Mouse (Mus musculus): ENCODE data around the gene Eif4e1b.

The Eif4e1b gene

DNA sequence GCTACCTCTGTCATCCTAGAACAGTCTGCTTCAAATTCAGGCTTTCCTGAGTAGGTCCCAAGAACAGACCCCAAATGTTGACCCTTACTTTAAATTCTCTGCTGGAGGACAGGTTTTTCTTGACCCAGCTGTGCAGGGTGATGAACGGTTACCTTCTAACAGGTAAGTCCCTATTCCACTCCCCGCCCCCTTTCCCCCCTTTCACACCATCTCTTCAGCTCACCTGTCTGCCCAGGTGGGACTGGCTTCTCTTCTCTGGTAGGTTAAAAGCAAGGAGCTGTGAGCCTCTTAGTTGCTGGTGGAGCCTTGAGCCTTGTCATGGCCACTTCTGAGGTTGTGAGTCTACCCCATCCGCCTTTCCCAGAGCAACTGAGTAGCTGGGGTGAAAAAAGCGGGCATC, at the start of gene Eif4e1b:
TSS of gene Eif4e1b (plus strand) at position 301 of the 400 bp plus-strand sequence.
- DNase-seq = no peak

DNA sequence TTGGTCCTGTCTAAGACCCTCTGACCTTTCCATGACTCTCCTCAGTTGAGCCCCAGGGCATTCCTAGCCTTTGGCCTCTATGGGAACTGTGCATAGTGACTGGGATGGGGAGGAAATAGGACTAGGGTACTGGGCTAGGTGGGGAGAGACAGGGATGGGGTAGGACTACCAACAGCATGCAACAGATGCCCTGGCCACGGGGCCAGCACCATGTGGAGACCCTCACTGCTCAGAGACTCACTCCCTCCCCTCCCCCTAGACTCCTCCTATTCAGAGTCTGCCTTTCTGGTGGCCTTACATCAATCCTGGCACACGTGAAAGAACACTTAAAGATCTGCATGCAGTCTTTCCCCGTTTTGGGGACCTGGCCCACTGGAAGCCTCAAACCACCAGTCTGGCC, 46.9 kb upstream of the Eif4e1b start:
- DNase-seq = no peak

- peak; percentile 54 for DNase-seq
Measured at GRCm38 (mm10) chr13:54737488-54738212, 46.1 kb upstream of the Eif4e1b start.

DNA sequence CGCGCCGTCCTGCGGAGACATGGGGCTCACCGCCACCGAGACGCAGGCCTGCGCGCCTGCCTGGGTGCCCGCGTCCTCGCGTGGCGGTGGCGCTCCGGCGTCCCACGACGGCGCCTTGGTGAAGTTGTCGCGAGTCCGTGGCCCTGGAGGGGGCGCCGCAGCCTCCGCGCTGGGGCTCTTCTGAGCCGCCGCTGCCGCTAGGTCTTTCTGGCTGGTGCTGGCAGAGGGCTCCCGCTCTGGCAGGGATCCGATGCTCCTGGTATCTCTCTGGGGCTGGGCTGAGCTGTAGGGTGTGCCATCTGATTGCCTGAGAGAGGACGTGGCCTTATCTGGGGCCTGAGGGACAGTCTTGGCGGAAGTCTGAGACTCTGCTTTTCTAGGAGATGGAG, 45.6 kb upstream of the Eif4e1b start:
- DNase-seq = no peak

DNA sequence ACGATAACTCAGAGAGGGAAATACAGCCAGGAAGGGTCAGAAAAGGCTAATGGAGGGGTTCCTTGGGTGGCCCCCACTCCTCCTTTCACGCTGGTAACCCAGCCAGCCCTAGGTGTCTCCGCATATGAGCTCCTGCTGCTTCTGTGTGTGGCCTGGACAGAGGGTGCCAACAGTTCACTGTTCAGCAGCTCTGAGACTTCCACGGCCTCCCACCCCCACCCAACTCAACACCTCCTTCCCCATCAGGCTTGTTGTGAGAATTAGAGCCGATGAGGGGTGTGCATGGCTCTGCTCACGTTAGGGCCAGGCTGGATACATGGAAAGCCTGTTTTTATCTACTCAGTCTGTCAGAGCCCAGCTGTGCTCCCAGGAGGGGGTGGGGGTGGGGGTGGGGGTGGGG, 37.7 kb upstream of the Eif4e1b start:
- no peak for DNase-seq

DNA sequence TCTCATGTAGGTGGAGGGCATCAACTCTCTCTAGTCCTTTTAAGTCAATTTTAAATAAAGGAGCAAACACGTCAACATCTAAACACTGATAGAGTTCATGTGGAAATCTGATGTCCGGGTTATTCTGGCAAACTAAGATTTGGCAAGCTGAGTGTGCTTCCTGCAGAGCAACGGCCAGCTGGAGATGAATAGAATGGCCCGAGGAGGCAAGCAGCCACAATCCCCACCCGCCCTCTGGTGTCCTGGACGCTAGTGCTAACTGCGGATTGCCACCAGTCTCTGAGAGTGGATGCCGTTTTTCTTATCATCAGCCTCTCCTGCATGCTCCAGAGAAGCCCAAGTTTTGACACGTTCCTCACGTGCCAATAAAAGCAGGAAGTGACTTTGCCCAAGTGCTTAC, 36.9 kb upstream of the Eif4e1b start:
- DNase-seq = no peak

DNA sequence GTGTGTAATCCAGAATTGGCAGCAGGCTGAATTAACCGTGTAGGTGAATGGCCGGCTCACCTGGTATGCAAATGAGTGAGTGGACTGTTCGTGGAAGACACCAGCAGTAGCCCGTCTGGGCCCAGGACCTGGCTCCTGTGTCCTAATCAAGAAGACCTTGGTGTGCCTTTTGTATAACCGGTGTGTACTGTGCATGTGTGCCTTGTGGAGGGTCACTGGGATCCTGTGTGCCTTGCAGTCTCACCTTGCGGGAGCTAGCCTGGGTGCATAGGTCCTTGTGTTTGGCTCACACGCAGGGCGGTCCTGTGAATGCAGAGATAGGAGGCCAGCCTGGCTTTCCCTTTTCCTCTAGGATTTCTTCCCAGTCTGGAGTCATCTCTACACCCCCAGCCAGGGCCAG, 35.6 kb upstream of the Eif4e1b start:
- DNase-seq = no peak

- no peak for DNase-seq
Measured at GRCm38 (mm10) chr13:54748721-54749060, 35.1 kb upstream of the Eif4e1b start.

DNA sequence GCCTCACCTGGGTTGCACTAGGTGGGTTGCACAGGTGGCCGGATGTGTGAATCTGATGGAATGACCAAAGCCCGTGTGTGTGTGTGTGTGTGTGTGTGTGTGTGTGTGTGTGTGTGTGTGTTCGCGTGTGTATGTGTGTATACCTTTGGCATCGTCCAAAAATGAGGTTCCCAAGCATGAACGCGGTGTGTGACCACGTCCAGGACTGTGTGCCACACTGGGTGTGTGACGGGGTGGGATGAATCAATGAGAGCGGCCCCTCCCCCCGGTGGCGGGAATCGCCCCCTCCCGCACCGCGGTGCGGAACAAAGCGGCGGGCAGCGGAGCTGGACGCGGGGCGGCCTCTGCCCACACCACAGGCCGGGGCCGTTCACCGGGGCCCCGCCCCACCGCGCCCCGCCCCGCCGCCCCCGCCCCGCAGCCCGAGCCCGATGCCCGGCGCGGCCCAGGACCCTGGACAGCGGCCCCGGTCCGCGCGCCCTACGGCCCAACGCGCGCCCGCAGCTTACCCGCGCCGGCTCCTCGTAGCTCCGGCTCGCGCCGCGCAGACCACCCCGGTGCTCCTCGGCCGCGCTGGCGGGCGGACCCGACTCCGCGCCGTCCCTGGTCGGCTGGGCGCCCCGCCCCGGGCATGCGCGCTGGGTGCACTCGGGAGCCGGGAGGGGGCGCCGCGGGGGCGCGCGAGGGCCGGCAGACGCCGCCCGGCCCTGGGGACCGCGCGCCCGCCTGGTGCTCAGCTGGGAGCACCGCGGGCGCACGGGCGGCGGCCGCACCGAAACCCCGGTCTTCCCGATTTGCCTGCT, 34.5 kb upstream of the Eif4e1b start:
- DNase-seq = peak; percentile 74

DNA sequence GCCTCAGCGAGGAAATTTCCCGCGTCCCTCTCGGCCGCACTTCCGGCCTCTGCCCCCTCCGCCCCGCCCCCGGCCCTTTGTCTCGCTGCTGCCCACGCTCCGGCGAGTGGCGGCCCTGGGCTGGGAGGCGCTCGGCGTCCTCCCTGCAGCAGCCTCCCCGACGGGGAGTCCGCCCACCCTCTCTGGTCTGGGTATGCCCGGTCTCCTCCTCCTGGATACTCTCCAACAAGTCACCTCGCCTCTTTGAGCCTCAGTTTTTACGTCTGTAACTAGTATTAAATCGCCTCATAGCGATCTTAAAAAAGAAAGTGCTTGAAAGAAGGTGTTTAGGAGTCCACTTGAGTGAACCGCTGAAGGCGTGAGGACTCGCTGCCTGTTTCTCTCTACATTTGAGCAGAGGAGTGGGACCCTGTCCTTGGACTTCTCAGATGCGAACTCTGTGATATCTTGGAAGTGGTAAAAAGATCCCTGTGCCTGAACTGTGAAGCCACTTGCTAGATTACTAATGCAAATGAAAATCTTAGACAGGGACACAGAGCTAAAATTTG, 33.9 kb upstream of the Eif4e1b start, which contains the start of gene Gprin1:
TSS of gene Gprin1 (minus strand) at position 11 of the 548 bp plus-strand sequence.
- no peak for DNase-seq

- no peak for DNase-seq
Measured at GRCm38 (mm10) chr13:54750699-54751098, 33.1 kb upstream of the Eif4e1b start.

DNA sequence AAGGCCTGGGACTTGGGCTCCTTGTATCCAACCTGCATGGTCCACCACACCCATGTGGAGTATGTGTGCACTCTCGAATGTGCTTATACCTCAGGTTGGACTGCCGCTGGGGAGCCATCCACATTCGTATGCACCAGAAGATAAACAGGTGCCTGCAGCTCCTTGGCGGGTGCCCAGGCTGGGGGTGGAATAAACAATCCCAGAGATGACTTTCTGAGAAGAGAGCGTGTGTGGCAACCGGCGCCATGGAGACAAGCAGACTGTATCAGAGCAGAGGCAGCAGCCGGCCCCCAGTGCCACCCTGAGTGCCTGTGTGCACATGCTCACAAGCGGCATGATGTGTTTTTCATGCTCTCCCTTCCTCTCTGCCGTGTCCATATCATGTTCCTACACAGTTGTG, 31.1 kb upstream of the Eif4e1b start:
- DNase-seq = peak; percentile 90

GRCm38 (mm10) chr13:54753733-54754132, 30.1 kb upstream of the Eif4e1b start:
- no peak for DNase-seq

DNA sequence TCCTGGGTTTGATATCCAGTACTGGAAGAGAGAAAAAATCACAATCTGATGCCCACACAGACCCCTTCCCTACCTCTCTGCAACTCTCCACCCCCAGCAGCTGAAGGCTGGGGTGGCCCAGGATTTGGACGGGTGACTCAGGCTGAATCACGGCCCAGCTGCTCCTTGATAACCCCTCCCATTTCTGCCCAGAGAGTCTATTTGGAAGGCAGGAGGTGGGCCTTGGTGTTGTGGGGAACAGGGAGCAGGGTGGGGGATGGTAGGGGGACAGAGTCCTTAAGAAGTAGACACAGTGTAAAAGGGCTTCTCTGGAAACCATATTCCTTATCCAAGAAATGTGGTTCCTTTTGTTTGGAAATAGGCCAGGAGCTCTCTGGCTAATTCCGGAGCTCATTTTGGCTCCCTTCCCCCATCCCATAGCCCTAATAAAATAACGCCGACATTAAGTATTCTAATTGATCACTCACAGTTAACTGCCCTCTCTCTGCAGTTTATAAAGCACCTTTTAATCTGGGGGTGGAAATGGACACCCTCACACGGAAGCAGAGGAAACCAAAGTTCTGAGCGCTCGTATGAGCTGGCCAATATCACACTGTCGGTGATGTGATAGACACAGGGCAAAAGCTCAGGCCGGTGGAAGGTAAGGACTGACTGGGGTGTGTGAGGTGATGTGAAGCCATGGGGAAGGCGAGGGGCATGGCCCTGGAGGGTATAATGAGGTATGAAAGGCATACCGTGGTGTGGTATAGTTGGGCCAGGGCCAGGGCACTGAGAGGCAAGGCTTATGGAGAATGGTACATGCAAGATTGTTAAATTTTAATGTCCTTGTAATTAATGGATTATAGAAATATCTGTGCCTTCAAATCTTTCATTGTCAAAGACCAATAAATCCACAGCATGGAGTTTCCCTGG, 29.4 kb upstream of the Eif4e1b start:
- DNase-seq = no peak

GRCm38 (mm10) chr13:54755201-54755830, 28.5 kb upstream of the Eif4e1b start:
- peak; percentile 72 for DNase-seq

GRCm38 (mm10) chr13:54756156-54756712, 27.6 kb upstream of the Eif4e1b start:
- DNase-seq = no peak

DNA sequence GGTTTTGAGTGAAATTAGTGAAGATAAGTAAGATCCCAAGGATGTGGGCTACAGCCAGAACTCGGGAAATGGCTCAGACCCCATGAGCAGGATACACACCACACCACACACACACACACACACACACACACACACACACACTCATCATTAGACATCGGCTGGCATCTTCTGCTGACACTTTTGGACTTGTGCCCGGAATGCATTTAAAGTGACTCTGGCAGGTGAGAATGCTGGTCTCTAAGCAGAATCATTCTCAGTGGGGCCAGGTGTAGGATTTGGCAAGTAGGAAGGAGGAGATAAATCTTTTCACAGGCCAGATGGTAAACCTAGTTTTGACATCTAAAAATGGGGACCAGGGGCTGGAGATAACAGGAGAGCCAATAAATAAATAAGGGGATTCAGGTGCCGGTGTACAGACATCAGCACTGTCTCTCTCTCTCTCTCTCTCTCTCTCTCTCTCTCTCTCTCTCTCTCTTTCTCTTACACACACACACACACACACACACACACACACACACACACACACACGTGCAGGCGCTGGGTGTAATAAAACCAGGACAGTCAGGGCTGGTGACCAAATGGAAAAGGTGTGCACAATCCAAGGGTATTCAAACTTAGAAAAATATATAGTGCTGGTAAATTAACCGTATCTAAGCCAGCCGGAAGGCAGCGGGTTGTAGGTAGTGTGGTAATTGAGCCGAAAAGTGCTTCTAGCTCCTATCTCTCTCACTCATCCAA, 26.5 kb upstream of the Eif4e1b start:
- DNase-seq = no peak

GRCm38 (mm10) chr13:54758045-54758755, 25.6 kb upstream of the Eif4e1b start:
- DNase-seq = peak; percentile 93

- DNase-seq = peak; percentile 29
Measured at GRCm38 (mm10) chr13:54758756-54759470, 24.9 kb upstream of the Eif4e1b start.

- peak; percentile 7 for DNase-seq
Measured at GRCm38 (mm10) chr13:54759496-54759895, 24.3 kb upstream of the Eif4e1b start.
